Mouse (Mus musculus) B cell, adult (primary cell): Measurements from ENCODE around the gene Hesx1. TPM values are rescaled to one million over a fixed set of nuclear protein-coding genes. Genes with fewer than 3 reads are reported as not detected.

ENCODE experiments used
- total RNA-seq: library from RNA; stranded (reverse); gene quantifications from 4 replicates; pipeline ENCODE4 v1.2.4, GENCODE M21; 2023; ENCODE audit not compliant: inconsistent age

Hesx1 gene
- total RNA-seq, result not detected in 4 replicates

GRCm38 (mm10) chr14:26994211-26994741 lies at the start of gene Hesx1:
Gene Hesx1 (plus strand): TSS chr14:26994416.

GRCm38 (mm10) chr14:26971106-26971789 lies 23.0 kb upstream of the Hesx1 start, which contains the start of gene Appl1:
Gene Appl1 (minus strand): TSS chr14:26971232.

GRCm38 (mm10) chr14:27038783-27039182 lies 44.6 kb downstream of the Hesx1 start, which contains the start of gene Il17rd:
Gene Il17rd (plus strand): TSS chr14:27038941.

Other genes starting within 250 kb of the Hesx1 start
- gene Asb14, start 99.9 kb upstream of the Hesx1 start, total RNA-seq, result not detected in 4 replicates
- 17.9 to 50.5 TPM (median 33.6 TPM) in 4 replicates for gene Appl1, start 23.2 kb upstream of the Hesx1 start, total RNA-seq
- gene Il17rd, start 44.5 kb downstream of the Hesx1 start, total RNA-seq, result 0.10 to 3.3 TPM (median 1.7 TPM) in 4 replicates
- gene Arhgef3, start 120.5 kb downstream of the Hesx1 start, total RNA-seq, result 93.4 to 106 TPM (median 105 TPM) in 4 replicates